Mouse (Mus musculus) adipose tissue, adult 10 weeks (tissue): ENCODE data around the gene Spata31. TPM values are rescaled to one million over a fixed set of nuclear protein-coding genes. Genes with fewer than 3 reads are reported as not detected.

ENCODE experiments used
- polyA plus RNA-seq: library from polyadenylated mRNA; stranded (reverse); fragments of 350-450 nt; fragmentation: Illumina TruSeq; extraction: RNeasy Lipid Tissue Mini Kit (QIAGEN cat#74804); gene quantifications from one replicate; pipeline ENCODE4 v1.2.3, GENCODE M21; 2014; ENCODE audit warnings: low read depth, low replicate concordance

The Spata31 gene
- polyA plus RNA-seq, result 2.7 TPM

DNA sequence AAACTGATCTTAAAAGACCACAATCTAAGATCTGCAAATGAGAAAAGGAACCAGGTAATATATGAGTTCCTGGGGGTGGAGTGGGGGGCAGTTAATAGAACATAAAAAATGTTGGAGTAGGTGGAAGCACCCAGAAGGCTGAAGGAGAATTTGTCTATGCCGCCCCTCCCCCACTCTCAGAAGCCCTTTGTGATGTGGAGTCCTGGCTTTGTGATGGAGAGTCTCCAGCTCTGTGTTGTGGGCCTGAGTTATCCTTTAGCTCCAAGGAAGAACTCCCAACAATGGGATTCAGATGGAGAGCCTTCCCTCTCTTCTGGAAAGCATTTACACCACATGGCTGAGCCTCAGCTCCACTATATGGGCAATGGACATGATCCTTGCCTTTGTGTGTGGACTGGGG, at the start of gene Spata31:
Spata31 (plus strand) TSS at position 216 of the 400 bp plus-strand sequence.

GRCm38 (mm10) chr13:64903585-64904208, 13.5 kb upstream of the Spata31 start, which contains the start of gene Cntnap3:
TSS of gene Cntnap3 (minus strand) at chr13:64903955.

Other genes with a start within 250 kb of the Spata31 start
- 0.96 TPM for gene Cntnap3, start 13.5 kb upstream of the Spata31 start, polyA plus RNA-seq
- 0.31 TPM for gene Spata31d1c, start 115.7 kb downstream of the Spata31 start, polyA plus RNA-seq
- gene Prss47, start 135.4 kb downstream of the Spata31 start, polyA plus RNA-seq, result not detected
- 36.1 TPM for gene Mfsd14b, start 195.6 kb downstream of the Spata31 start, polyA plus RNA-seq
- gene Olfr465-ps1, start 220.7 kb downstream of the Spata31 start, polyA plus RNA-seq, result not detected
- gene Olfr466, start 232.8 kb downstream of the Spata31 start, polyA plus RNA-seq, result not detected